In the genomic region with DNA sequence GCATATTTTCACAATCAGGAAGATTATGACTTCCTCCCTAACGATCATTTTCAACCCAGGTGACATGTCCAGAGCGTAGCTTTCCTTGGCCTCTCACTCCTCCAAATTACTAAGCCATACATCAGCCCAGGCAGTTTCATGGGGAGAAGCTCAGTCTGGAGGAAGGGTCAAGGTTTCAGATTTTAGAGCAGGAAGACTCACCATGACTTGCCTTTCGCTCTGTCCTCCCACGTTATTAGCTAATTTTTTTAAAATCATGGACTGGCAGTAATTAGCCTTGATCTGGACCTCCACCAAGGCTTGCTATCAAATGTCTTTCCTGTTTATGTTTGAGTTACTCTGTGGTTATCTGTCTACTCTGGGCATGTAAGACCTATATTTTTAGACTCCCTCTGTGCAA, we compare ENCODE assay signal across 18 mouse cellular contexts.
"Had no signal": no experiment of that assay in that cellular context is flagged by ENCODE, and none has a peak within 500 bp of the region (broad histone marks: within the 10 kb centered on the region; RNA-seq: fewer than 3 reads in every experiment).

No protein-coding gene starts in this region.

- H3K9me3 ChIP-seq: limb, embryonic 13.5 days; liver, embryonic 15.5 days; midbrain, embryonic 15.5 days; neural tube, embryonic 13.5 days had no signal

- H3K4me1 ChIP-seq: limb, embryonic 13.5 days; liver, embryonic 15.5 days; midbrain, embryonic 15.5 days; neural tube, embryonic 13.5 days had no signal

- ATAC-seq: midbrain, embryonic 15.5 days had no signal

- H3K4me2 ChIP-seq: limb, embryonic 13.5 days; liver, embryonic 11.5 days; liver, embryonic 15.5 days; lung, embryonic 14.5 days; midbrain, embryonic 11.5 days; midbrain, embryonic 15.5 days; neural tube, embryonic 13.5 days had no signal

- H3K9ac ChIP-seq: limb, embryonic 13.5 days; liver, embryonic 15.5 days; lung, embryonic 14.5 days; midbrain, embryonic 15.5 days; neural tube, embryonic 13.5 days had no signal

- DNase-seq: kidney, adult 8-10 months; kidney, postnatal 4 days; left cerebral cortex, postnatal 4 days; lung, embryonic 14.5 days; lung, postnatal 10 days; lung, postnatal 4 days; retina, postnatal 1 day; right cerebral cortex, postnatal 4 days; spleen, adult 18-20 months; thymus, adult 18-20 months; thymus, postnatal 14 days had no signal

- H3K27ac ChIP-seq: layer of hippocampus, adult 2 months; limb, embryonic 13.5 days; liver, embryonic 15.5 days; midbrain, embryonic 15.5 days; neural tube, embryonic 13.5 days had no signal

- H3K36me3 ChIP-seq: limb, embryonic 13.5 days; liver, embryonic 15.5 days; midbrain, embryonic 15.5 days; neural tube, embryonic 13.5 days had no signal

- H3K27me3 ChIP-seq: limb, embryonic 13.5 days; liver, embryonic 15.5 days; midbrain, embryonic 15.5 days; neural tube, embryonic 13.5 days had no signal

- H3K4me3 ChIP-seq: layer of hippocampus, adult 2 months; limb, embryonic 13.5 days; liver, embryonic 15.5 days; midbrain, embryonic 15.5 days; neural tube, embryonic 13.5 days had no signal
